Mouse (Mus musculus) limb, embryonic 15.5 days (tissue): ENCODE data around the gene Zfp367. TPM values are rescaled to one million over a fixed set of nuclear protein-coding genes. Genes with fewer than 3 reads are reported as not detected.

Experiments
- ATAC-seq: fragments of 200-750 bp; cut with Nextera tagmentation; 2 replicates; pipeline ENCODE4 v1.8.0; 2017; ENCODE audit warnings: low read depth, moderate TSS enrichment; ENCODE audit not compliant: insufficient number of reproducible peaks, low FRiP score, low TSS enrichment
- H3K27ac ChIP-seq: fragments of 300-500 bp; sonication (generic); 2 replicates; pipeline ENCODE4 v1.5.1; 2015; ENCODE audit warnings: moderate library complexity, mild to moderate bottlenecking, inconsistent platforms
- H3K27me3 ChIP-seq: fragments of 300-500 bp; sonication (generic); 2 replicates; pipeline ENCODE4 v1.6.1; 2015; ENCODE audit warnings: inconsistent platforms
- H3K36me3 ChIP-seq: fragments of 300-500 bp; sonication (generic); 2 replicates; pipeline ENCODE4 v1.6.1; 2015; ENCODE audit warnings: inconsistent platforms
- H3K4me1 ChIP-seq: fragments of 300-500 bp; sonication (generic); 2 replicates; pipeline ENCODE4 v1.6.1; 2015; ENCODE audit warnings: inconsistent platforms
- H3K4me2 ChIP-seq: fragments of 300-500 bp; sonication (generic); 2 replicates; pipeline ENCODE4 v1.6.1; 2015; ENCODE audit warnings: mild to moderate bottlenecking, inconsistent platforms
- H3K4me3 ChIP-seq: fragments of 300-500 bp; sonication (generic); 2 replicates; pipeline ENCODE4 v1.5.1; 2015; ENCODE audit warnings: mild to moderate bottlenecking, inconsistent platforms
- H3K9ac ChIP-seq: fragments of 300-500 bp; sonication (generic); 2 replicates; pipeline ENCODE4 v1.6.1; 2015; ENCODE audit warnings: inconsistent platforms
- H3K9me3 ChIP-seq: fragments of 300-500 bp; sonication (generic); 2 replicates; pipeline ENCODE4 v1.6.1; 2016; ENCODE audit warnings: inconsistent platforms
- WGBS: fragments of 180-500 bp; shearing (Covaris S2); methylation state at CpG from one replicate; pipeline ENCODE4 v1.1.7; 2015; 5-methylcytosine and 5-hydroxymethylcytosine counted together
- polyA plus RNA-seq: library from polyadenylated mRNA; unstranded; fragments of >200 nt; fragmentation: Nextera tagmentation; extraction: Ambion mirVana; gene quantifications from 2 replicates; pipeline ENCODE4 v1.2.1, GENCODE M21; 2015

Zfp367 gene
- polyA plus RNA-seq, 1 experiment from 2014 or later: 21.0 TPM

- Histone ChIP-seq H3K36me3 (no peaks in the 10 kb centered on the region), H3K9ac (no peak overlapping the region), H3K4me2 (no peak overlapping the region), H3K27me3 (no peaks in the 10 kb centered on the region), H3K9me3 (no peaks in the 10 kb centered on the region), H3K27ac (no peak overlapping the region), H3K4me3 (no peak overlapping the region), H3K4me1 (no peaks in the 10 kb centered on the region; the same call in 1 of the 2 replicates)
- 75% methylated on average over 5 of the region's 5 CpGs for WGBS
- ATAC-seq: no peak
Observed at GRCm38 (mm10) chr13:64086036-64086435, 67.0 kb downstream of the Zfp367 start.

GRCm38 (mm10) chr13:64083331-64083730, 69.7 kb downstream of the Zfp367 start:
- H3K9ac ChIP-seq: no peak overlapping the region
- H3K4me3 ChIP-seq: no peak overlapping the region
- H3K27me3 ChIP-seq: no peaks in the 10 kb centered on the region
- no peaks in the 10 kb centered on the region for H3K9me3 ChIP-seq
- H3K4me1 ChIP-seq: no peaks in the 10 kb centered on the region; the same call in 1 of the 2 replicates
- 80% methylated on average over 3 of the region's 3 CpGs for WGBS
- ATAC-seq: no peak
- no peaks in the 10 kb centered on the region for H3K36me3 ChIP-seq
- H3K4me2 ChIP-seq: no peak overlapping the region
- no peak overlapping the region for H3K27ac ChIP-seq

Other genes with a start within 250 kb of the Zfp367 start
- not detected in 2 replicates for gene Hsd17b3, start 64.0 kb downstream of the Zfp367 start, polyA plus RNA-seq
- gene Slc35d2, start 23.8 kb downstream of the Zfp367 start, polyA plus RNA-seq: 6.3 and 7.5 TPM in 2 replicates
- 18.7 and 21.5 TPM in 2 replicates for gene Habp4, start 8.6 kb upstream of the Zfp367 start, polyA plus RNA-seq
- gene Cdc14b, start 122.1 kb upstream of the Zfp367 start, polyA plus RNA-seq: 11.3 and 12.7 TPM in 2 replicates
- 44.8 and 46.3 TPM in 2 replicates for gene Aaed1, start 159.5 kb upstream of the Zfp367 start, polyA plus RNA-seq
- 242 and 254 TPM in 2 replicates for gene Ctsl, start 217.7 kb upstream of the Zfp367 start, polyA plus RNA-seq